Mouse (Mus musculus): Measurements from ENCODE around the gene Ank3. TPM values are rescaled to one million over a fixed set of nuclear protein-coding genes. Genes with fewer than 3 reads are reported as not detected.
A peak's percentile ranks its signal among the peaks of the same experiment; 100 is the strongest.

Ank3 gene
- total and polyA plus RNA-seq, 2 experiments from 2014 or later = 66.6 to 253 TPM

DNA sequence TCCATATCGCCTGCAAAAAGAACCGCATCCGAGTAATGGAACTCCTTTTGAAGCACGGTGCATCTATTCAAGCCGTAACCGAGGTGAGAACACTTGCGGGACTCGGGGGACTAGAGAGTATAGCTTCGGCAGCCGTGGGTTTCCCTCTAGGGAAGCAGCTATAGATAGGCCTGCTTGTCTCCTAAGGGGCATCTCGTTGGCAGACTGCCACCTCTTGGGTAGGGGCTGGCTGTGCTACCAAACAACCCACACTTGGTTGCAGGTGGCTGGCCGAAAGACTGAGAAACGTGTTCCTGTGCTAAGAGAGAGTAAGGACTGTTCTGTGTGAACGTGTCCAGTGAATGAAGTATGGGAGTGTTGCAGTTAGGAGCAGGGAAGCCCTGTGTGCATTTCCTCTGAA, 476.2 kb downstream of the Ank3 start:
- Histone ChIP-seq H3K9me3 (ENCODE audit: low read length) (no peaks in the 10 kb centered on the region), H3K27ac (ENCODE audit: low read depth, low read length) (no peak overlapping the region), H3K4me1 (ENCODE audit: insufficient read depth, low read length) (no peaks in the 10 kb centered on the region), H3K4me3 (ENCODE audit: low read depth, low read length) (no peak overlapping the region), H3K9ac (replicated peaks; ENCODE audit: low read length, poor library complexity, severe bottlenecking) (no peak overlapping the region), H3K4me2 (ENCODE audit: low read depth, low read length, poor library complexity, severe bottlenecking) (no peak overlapping the region), H3K27me3 (ENCODE audit: insufficient read depth, low read length) (no peaks in the 10 kb centered on the region), H3K36me3 (ENCODE audit: insufficient read depth, low read length) (peaks cover 15% of the 10 kb centered on the region)
- TF ChIP-seq CTCF (IDR thresholded peaks at IDR 0.05) = no peak
- no peak for DNase-seq (ENCODE audit: low spot score)
- 73% methylated on average over 14 of the region's 14 CpGs for WGBS
- ATAC-seq (ENCODE audit: low FRiP score) = no peak

DNA sequence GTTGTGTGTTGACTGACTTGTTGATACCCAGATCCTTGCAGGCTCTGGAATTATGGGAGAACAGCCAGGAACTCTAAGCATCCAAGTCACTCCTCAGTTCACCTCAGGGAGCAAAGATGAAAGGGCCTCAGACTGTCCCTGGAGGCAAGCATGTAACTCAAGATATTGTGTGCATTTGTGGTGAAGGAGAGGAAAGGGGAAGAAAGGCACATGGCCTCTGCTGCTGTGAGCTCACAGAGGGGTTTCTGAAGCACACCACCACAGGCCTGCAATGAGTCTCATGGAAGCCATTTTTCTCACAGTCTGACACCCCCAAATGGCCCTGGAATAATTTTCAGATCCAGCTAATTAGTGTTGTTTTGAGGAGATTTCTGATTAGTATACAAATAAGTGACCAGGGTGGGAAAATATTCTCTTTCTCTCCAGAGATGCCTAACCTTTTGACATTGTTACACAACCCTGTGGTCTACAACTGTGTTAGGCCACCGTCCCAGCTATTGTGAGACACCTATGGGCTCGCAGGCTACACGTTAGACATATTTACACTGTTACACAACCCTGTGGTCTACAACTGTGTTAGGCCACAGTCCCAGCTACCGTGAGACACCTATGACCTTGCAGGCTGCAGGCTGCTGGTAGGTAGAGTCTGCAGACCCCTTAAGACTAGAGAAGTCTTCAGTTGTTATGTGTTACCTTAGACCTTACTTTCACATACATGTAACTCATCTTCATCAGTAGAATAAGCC, 485.5 kb downstream of the Ank3 start:
- Histone ChIP-seq H3K4me1 (ENCODE audit: insufficient read depth, low read length) (no peaks in the 10 kb centered on the region), H3K27me3 (ENCODE audit: insufficient read depth, low read length) (no peaks in the 10 kb centered on the region), H3K27ac (ENCODE audit: low read depth, low read length) (no peak overlapping the region), H3K4me3 (ENCODE audit: low read depth, low read length) (no peak overlapping the region), H3K9me3 (ENCODE audit: low read length) (no peaks in the 10 kb centered on the region), H3K36me3 (ENCODE audit: insufficient read depth, low read length) (peaks cover 24% of the 10 kb centered on the region), H3K4me2 (ENCODE audit: low read depth, low read length, poor library complexity, severe bottlenecking) (no peak overlapping the region), H3K9ac (replicated peaks; ENCODE audit: low read length, poor library complexity, severe bottlenecking) (no peak overlapping the region)
- ATAC-seq (ENCODE audit: low FRiP score) (no peak), DNase-seq (ENCODE audit: low spot score) (no peak)
- 87% methylated on average over 4 of the region's 4 CpGs for WGBS
- TF ChIP-seq CTCF (IDR thresholded peaks at IDR 0.05) = no peak

DNA sequence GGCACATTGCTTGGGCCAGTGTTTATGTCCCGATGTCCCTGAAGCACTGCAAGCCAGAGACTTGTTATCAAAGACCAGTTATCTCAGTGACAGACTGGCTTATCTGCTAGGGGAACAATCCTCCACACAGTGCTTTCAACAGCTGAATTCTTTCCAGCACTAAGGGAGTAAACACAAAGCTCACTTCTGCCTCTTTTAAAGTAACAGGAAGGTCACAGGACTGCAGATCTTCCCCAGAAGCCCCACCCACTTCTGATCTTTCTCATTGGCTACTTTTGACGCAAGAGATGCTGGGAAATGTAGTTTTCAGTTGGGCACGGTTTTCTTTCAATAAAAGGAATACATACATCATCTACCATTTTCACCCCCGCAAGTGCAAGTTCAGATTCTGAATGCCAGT, 489.8 kb downstream of the Ank3 start:
- ATAC-seq (ENCODE audit: low FRiP score) (no peak), DNase-seq (ENCODE audit: low spot score) (peak; percentile 67)
- Histone ChIP-seq H3K9me3 (ENCODE audit: low read length) (no peaks in the 10 kb centered on the region), H3K4me3 (ENCODE audit: low read depth, low read length) (no peak overlapping the region), H3K9ac (replicated peaks; ENCODE audit: low read length, poor library complexity, severe bottlenecking) (no peak overlapping the region), H3K4me1 (ENCODE audit: insufficient read depth, low read length) (no peaks in the 10 kb centered on the region), H3K36me3 (ENCODE audit: insufficient read depth, low read length) (peaks cover 26% of the 10 kb centered on the region), H3K27me3 (ENCODE audit: insufficient read depth, low read length) (no peaks in the 10 kb centered on the region), H3K27ac (ENCODE audit: low read depth, low read length) (no peak overlapping the region), H3K4me2 (ENCODE audit: low read depth, low read length, poor library complexity, severe bottlenecking) (no peak overlapping the region)
- 0 out of 2 replicates have a peak, but pooled peaks have one; percentile 8 for TF ChIP-seq CTCF (IDR thresholded peaks at IDR 0.05)
- WGBS = 41% methylated on average over 4 of the region's 4 CpGs

DNA sequence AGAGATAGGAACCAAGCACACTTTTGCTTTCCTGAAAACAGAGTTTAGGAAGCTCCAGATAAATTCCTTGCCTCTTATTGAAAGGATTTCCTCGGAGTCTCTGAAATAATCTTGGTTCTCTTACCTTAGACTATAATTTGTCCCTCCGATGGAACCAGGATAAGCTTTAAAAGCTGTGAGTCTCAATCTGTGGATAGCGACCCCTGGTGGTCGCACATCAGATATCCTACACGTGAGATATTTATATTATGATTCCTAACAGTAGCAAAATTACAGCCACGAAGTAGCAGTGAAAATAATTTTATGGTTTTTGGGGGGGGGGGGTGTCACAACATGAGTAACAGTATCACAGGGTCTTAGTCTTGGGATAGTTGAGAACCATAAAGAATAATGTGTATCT, 491.2 kb downstream of the Ank3 start:
- DNase-seq (ENCODE audit: low spot score) (peak; percentile 80), ATAC-seq (ENCODE audit: low FRiP score) (no peak)
- Histone ChIP-seq H3K4me1 (ENCODE audit: insufficient read depth, low read length) (no peaks in the 10 kb centered on the region), H3K27me3 (ENCODE audit: insufficient read depth, low read length) (no peaks in the 10 kb centered on the region), H3K4me2 (ENCODE audit: low read depth, low read length, poor library complexity, severe bottlenecking) (no peak overlapping the region), H3K9ac (replicated peaks; ENCODE audit: low read length, poor library complexity, severe bottlenecking) (no peak overlapping the region), H3K36me3 (ENCODE audit: insufficient read depth, low read length) (peaks cover 22% of the 10 kb centered on the region), H3K27ac (ENCODE audit: low read depth, low read length) (no peak overlapping the region), H3K9me3 (ENCODE audit: low read length) (no peaks in the 10 kb centered on the region), H3K4me3 (ENCODE audit: low read depth, low read length) (no peak overlapping the region)
- peak; percentile 89 for TF ChIP-seq CTCF (IDR thresholded peaks at IDR 0.05)
- 12% methylated on average over 6 of the region's 6 CpGs for WGBS

DNA sequence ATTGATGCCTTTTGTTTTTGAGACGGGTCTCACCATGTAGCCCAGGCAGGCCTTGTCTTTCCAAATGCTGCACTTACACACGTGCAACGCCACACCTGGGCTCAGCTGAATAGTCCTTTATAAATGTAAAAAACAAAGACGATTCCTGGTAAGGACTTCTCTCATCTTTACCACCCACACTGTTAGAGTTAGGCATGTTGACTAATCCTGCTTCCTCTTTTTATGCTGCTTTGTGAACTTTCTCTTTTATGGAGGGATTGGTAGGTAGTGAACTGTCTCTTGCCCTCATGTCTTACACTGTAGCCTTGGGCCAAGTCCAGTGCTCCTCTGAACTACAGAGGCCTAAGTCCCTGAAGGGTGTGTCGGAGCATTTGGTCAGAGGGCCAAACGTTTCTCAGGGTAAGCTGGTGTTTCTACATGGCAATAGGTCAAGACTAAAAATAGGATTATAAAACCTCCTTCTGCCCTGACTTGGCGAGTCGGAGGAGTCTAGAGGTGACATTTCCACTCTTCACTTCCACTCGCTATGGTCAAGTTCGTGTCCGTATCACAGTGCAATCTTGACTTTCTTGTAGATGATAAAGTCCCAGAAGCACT, 491.9 kb downstream of the Ank3 start:
- ATAC-seq (ENCODE audit: low FRiP score) (no peak), DNase-seq (ENCODE audit: low spot score) (no peak)
- Histone ChIP-seq H3K27ac (ENCODE audit: low read depth, low read length) (no peak overlapping the region), H3K9me3 (ENCODE audit: low read length) (no peaks in the 10 kb centered on the region), H3K36me3 (ENCODE audit: insufficient read depth, low read length) (peaks cover 15% of the 10 kb centered on the region), H3K4me3 (ENCODE audit: low read depth, low read length) (no peak overlapping the region), H3K9ac (replicated peaks; ENCODE audit: low read length, poor library complexity, severe bottlenecking) (no peak overlapping the region), H3K27me3 (ENCODE audit: insufficient read depth, low read length) (no peaks in the 10 kb centered on the region), H3K4me1 (ENCODE audit: insufficient read depth, low read length) (no peaks in the 10 kb centered on the region), H3K4me2 (ENCODE audit: low read depth, low read length, poor library complexity, severe bottlenecking) (no peak overlapping the region)
- 86% methylated on average over 11 of the region's 11 CpGs for WGBS
- TF ChIP-seq CTCF (IDR thresholded peaks at IDR 0.05) = no peak

DNA sequence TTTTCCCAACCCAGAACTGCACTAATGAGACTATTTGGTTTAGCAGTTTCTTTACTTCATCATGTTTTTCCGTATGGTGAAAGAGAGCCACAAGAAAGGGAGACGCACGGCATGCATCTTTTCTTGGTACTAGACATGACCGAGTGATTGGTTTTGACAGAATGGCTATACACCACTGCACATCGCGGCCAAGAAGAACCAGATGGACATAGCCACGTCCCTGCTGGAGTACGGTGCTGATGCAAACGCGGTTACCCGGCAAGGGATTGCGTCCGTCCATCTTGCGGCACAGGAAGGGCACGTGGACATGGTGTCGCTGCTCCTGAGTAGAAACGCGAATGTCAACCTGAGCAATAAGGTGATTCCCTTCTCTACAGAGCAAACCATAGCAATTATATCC, 493.6 kb downstream of the Ank3 start:
- Histone ChIP-seq H3K36me3 (ENCODE audit: insufficient read depth, low read length) (peaks cover 18% of the 10 kb centered on the region), H3K27me3 (ENCODE audit: insufficient read depth, low read length) (no peaks in the 10 kb centered on the region), H3K4me3 (ENCODE audit: low read depth, low read length) (no peak overlapping the region), H3K27ac (ENCODE audit: low read depth, low read length) (no peak overlapping the region), H3K9ac (replicated peaks; ENCODE audit: low read length, poor library complexity, severe bottlenecking) (no peak overlapping the region), H3K9me3 (ENCODE audit: low read length) (no peaks in the 10 kb centered on the region), H3K4me2 (ENCODE audit: low read depth, low read length, poor library complexity, severe bottlenecking) (no peak overlapping the region), H3K4me1 (ENCODE audit: insufficient read depth, low read length) (no peaks in the 10 kb centered on the region)
- no peak for ATAC-seq (ENCODE audit: low FRiP score)
- peak; percentile 11 for DNase-seq (ENCODE audit: low spot score)
- 95% methylated on average over 18 of the region's 18 CpGs for WGBS
- no peak for TF ChIP-seq CTCF (IDR thresholded peaks at IDR 0.05)
